Mouse (Mus musculus) stomach, embryonic 14.5 days (tissue): Measurements from ENCODE around the gene Il1rap. TPM values are rescaled to one million over a fixed set of nuclear protein-coding genes. Genes with fewer than 3 reads are reported as not detected.

Source experiments
- ATAC-seq: fragments of 200-750 bp; cut with Nextera tagmentation; 2 replicates; pipeline ENCODE4 v1.8.0; 2017; ENCODE audit warnings: low read depth, moderate TSS enrichment; ENCODE audit not compliant: insufficient number of reproducible peaks, insufficient read depth, low FRiP score
- H3K27ac ChIP-seq: fragments of 300-500 bp; sonication (generic); 2 replicates; pipeline ENCODE4 v1.5.1; 2014; ENCODE audit warnings: mild to moderate bottlenecking, low read length, moderate library complexity, mixed read lengths
- H3K27me3 ChIP-seq: fragments of 300-500 bp; sonication (generic); 2 replicates; pipeline ENCODE4 v1.6.1; 2014; ENCODE audit warnings: low read length, control low read depth, mixed read lengths; ENCODE audit not compliant: control insufficient read depth, insufficient read depth
- H3K36me3 ChIP-seq: fragments of 300-500 bp; sonication (generic); 2 replicates; pipeline ENCODE4 v1.6.1; 2014; ENCODE audit warnings: mild to moderate bottlenecking, control low read depth, low read length, moderate library complexity, mixed read lengths; ENCODE audit not compliant: control insufficient read depth, insufficient read depth
- H3K4me1 ChIP-seq: fragments of 300-500 bp; sonication (generic); 2 replicates; pipeline ENCODE4 v1.6.1; 2014; ENCODE audit warnings: low read length, control low read depth, mixed read lengths; ENCODE audit not compliant: control insufficient read depth, insufficient read depth
- H3K4me2 ChIP-seq: fragments of 300-500 bp; sonication (generic); replicated peaks from 2 replicates; pipeline ENCODE4 v1.6.1; 2014; ENCODE audit warnings: low read depth, low read length, control low read depth
- H3K4me3 ChIP-seq: fragments of 300-500 bp; sonication (generic); 2 replicates; pipeline ENCODE4 v1.5.1; 2014; ENCODE audit warnings: low read depth, low read length, control low read depth
- H3K9ac ChIP-seq: fragments of 300-500 bp; sonication (generic); replicated peaks from 2 replicates; pipeline ENCODE4 v1.6.1; 2014; ENCODE audit warnings: low read depth, mild to moderate bottlenecking, control low read depth, low read length, moderate library complexity, mixed read lengths
- H3K9me3 ChIP-seq: fragments of 300-500 bp; sonication (generic); 2 replicates; pipeline ENCODE4 v1.6.1; 2016; ENCODE audit warnings: low read depth, low read length, control low read depth; ENCODE audit not compliant: control insufficient read depth
- WGBS: fragments of 180-500 bp; shearing (Covaris S2); extraction: QIAGEN DNeasy Blood & Tissue Kit; methylation state at CpG from one replicate; pipeline ENCODE4 v1.1.7; 2014; 5-methylcytosine and 5-hydroxymethylcytosine counted together
- polyA plus RNA-seq: library from polyadenylated mRNA; unstranded; fragments of >200 nt; fragmentation: Nextera tagmentation; extraction: Ambion mirVana; gene quantifications from 2 replicates; pipeline ENCODE4 v1.2.1, GENCODE M21; 2014

The Il1rap gene
- polyA plus RNA-seq, 1 experiment from 2014 or later: 9.5 TPM

DNA sequence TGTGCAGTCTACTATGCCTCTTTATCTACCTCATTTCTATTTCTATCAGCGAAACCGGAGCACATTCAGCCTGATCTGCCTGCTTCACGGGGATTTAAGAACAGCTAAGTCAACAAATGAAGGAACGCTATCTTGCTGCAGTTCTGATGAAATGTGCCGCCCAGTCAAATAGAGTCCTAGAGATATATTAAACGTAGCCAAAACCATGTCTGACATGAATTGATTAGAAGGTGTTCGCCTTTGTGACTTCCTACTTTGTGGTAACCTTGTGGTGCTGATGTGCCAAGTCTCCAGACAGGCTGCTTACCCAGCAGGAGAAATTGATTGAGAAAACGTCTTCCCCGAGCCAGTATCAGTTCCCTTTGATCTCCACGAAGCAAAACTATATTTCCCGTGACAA, 109.8 kb downstream of the Il1rap start:
- H3K27me3 ChIP-seq: no peaks in the 10 kb centered on the region
- H3K4me1 ChIP-seq: no peaks in the 10 kb centered on the region

GRCm38 (mm10) chr16:26698076-26698475, 116.6 kb downstream of the Il1rap start:
- ATAC-seq: no peak
- Histone ChIP-seq H3K27ac (no peak overlapping the region), H3K9me3 (no peaks in the 10 kb centered on the region), H3K27me3 (no peaks in the 10 kb centered on the region), H3K4me1 (no peaks in the 10 kb centered on the region), H3K9ac (no peak overlapping the region), H3K36me3 (no peaks in the 10 kb centered on the region), H3K4me2 (no peak overlapping the region), H3K4me3 (no peak overlapping the region)
- WGBS: 89% methylated on average over 4 of the region's 4 CpGs

More for the DNA sequence above, 109.8 kb downstream of the Il1rap start:
- Histone ChIP-seq H3K9ac (no peak overlapping the region), H3K36me3 (no peaks in the 10 kb centered on the region), H3K4me2 (no peak overlapping the region), H3K9me3 (no peaks in the 10 kb centered on the region), H3K4me3 (no peak overlapping the region), H3K27ac (no peak overlapping the region)
- ATAC-seq: no peak
- WGBS: 47% methylated on average over 11 of the region's 11 CpGs

DNA sequence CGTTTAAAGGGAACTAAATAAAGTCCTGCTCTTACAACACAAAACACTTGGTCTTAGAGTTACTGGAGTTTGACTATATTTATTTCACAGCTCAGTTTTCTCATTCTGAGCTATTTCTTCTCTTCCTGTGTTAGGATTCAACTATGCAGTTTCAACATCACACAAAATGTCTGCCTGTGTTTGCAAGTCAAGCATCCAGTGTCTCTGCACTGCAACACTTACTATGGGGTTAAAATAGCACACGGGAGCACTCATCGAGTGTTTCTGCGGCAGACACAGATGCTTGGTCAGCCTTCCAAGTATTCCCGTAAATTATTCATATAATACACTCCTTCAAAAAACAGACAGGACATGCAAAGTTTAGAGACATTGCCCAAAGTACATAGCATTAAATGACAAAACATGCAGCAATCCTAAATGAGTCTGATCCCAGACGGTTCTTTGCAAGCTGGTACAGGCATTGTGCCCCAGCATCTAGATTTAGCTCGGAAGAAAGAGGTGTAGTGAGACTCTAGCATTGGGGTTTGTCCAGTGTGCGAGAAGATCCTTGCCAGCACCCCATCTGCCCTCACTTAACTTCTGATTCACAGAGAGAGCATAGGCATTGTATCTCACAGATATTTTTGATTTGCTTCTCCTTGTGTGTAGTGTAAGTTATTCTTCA, 119.1 kb downstream of the Il1rap start:
- Histone ChIP-seq H3K4me1 (no peaks in the 10 kb centered on the region), H3K27me3 (no peaks in the 10 kb centered on the region), H3K4me2 (no peak overlapping the region), H3K36me3 (no peaks in the 10 kb centered on the region), H3K27ac (no peak overlapping the region), H3K9ac (no peak overlapping the region), H3K9me3 (no peaks in the 10 kb centered on the region), H3K4me3 (no peak overlapping the region)
- no peak for ATAC-seq
- 84% methylated on average over 8 of the region's 8 CpGs for WGBS

GRCm38 (mm10) chr16:26705658-26706371, 124.3 kb downstream of the Il1rap start:
- ATAC-seq: no peak

GRCm38 (mm10) chr16:26706503-26706902, 125.0 kb downstream of the Il1rap start:
- Histone ChIP-seq H3K4me3 (no peak overlapping the region), H3K27ac (no peak overlapping the region), H3K27me3 (no peaks in the 10 kb centered on the region), H3K9me3 (no peaks in the 10 kb centered on the region), H3K4me2 (no peak overlapping the region), H3K4me1 (no peaks in the 10 kb centered on the region), H3K9ac (no peak overlapping the region), H3K36me3 (no peaks in the 10 kb centered on the region)
- 73% methylated on average over 2 of the region's 2 CpGs for WGBS
- no peak for ATAC-seq

More at GRCm38 (mm10) chr16:26705658-26706371, 124.3 kb downstream of the Il1rap start:
- Histone ChIP-seq H3K4me1 (no peaks in the 10 kb centered on the region), H3K4me3 (no peak overlapping the region), H3K4me2 (no peak overlapping the region), H3K36me3 (no peaks in the 10 kb centered on the region), H3K27ac (no peak overlapping the region), H3K9me3 (no peaks in the 10 kb centered on the region), H3K27me3 (no peaks in the 10 kb centered on the region), H3K9ac (no peak overlapping the region)
- 72% methylated on average over 6 of the region's 6 CpGs for WGBS

GRCm38 (mm10) chr16:26710922-26711321, 129.4 kb downstream of the Il1rap start:
- Histone ChIP-seq H3K36me3 (no peaks in the 10 kb centered on the region), H3K9ac (no peak overlapping the region), H3K4me3 (no peak overlapping the region), H3K27ac (no peak overlapping the region), H3K9me3 (no peaks in the 10 kb centered on the region), H3K4me2 (no peak overlapping the region), H3K4me1 (no peaks in the 10 kb centered on the region), H3K27me3 (no peaks in the 10 kb centered on the region)
- ATAC-seq: no peak
- 91% methylated on average over 3 of the region's 3 CpGs for WGBS

- Histone ChIP-seq H3K36me3 (no peaks in the 10 kb centered on the region), H3K4me2 (no peak overlapping the region), H3K27ac (no peak overlapping the region), H3K9ac (no peak overlapping the region), H3K4me1 (no peaks in the 10 kb centered on the region), H3K4me3 (no peak overlapping the region), H3K27me3 (no peaks in the 10 kb centered on the region), H3K9me3 (no peaks in the 10 kb centered on the region)
- ATAC-seq: no peak
- WGBS: 83% methylated on average over 5 of the region's 5 CpGs
These were observed 132.2 kb downstream of the Il1rap start for GRCm38 (mm10) chr16:26713538-26714316.

DNA sequence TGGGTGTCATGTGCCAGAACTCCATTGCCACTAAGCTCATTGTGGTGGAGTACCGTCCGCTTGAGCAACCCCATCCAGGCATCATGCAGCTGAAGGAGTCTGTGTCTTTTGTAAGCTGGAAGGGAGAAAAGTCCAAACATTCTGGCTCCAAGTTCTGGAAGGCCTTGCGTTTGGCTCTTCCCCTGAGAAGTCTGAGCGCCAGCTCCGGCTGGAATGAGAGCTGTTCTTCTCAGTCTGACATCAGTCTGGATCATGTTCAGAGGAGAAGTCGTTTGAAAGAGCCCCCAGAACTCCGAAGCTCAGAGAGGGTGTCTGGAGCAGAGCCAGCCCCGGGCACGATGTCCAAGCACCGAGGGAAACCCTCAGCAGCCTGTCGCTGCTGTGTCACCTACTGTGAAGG, 141.0 kb downstream of the Il1rap start:
- 84% methylated on average over 11 of the region's 11 CpGs for WGBS
- Histone ChIP-seq H3K4me1 (no peaks in the 10 kb centered on the region), H3K9ac (no peak overlapping the region)

More for the DNA sequence above, 141.0 kb downstream of the Il1rap start:
- Histone ChIP-seq H3K4me2 (no peak overlapping the region), H3K27ac (no peak overlapping the region), H3K4me3 (no peak overlapping the region), H3K36me3 (no peaks in the 10 kb centered on the region), H3K9me3 (no peaks in the 10 kb centered on the region), H3K27me3 (no peaks in the 10 kb centered on the region)
- no peak for ATAC-seq
